Mouse (Mus musculus) CH12.LX (cell line): ENCODE data around the gene Slc52a3. TPM values are rescaled to one million over a fixed set of nuclear protein-coding genes. Genes with fewer than 3 reads are reported as not detected.

Source experiments
- DNase-seq: peaks from one replicate; pipeline ENCODE4 v3.0.0-alpha.2; 2013; ENCODE audit errors: extremely low read depth
- H3K27ac ChIP-seq: 2 replicates; pipeline ENCODE4 v1.5.1; 2012; ENCODE audit warnings: low read depth, mild to moderate bottlenecking, control low read depth, moderate library complexity; ENCODE audit not compliant: insufficient read depth
- H3K27me3 ChIP-seq: replicated peaks from 2 replicates; pipeline ENCODE3; 2012; ENCODE audit warnings: inconsistent platforms
- H3K36me3 ChIP-seq, 2 experiments: replicated peaks in 1 of 2; 2 replicates each; pipeline versions ENCODE3 to v1.6.1; 2012; ENCODE audit warnings: inconsistent platforms in 1 of 2, low read length in 1 of 2, mild to moderate bottlenecking in 1 of 2, mixed read lengths in 1 of 2, moderate library complexity in 1 of 2; ENCODE audit not compliant: control insufficient read depth in 1 of 2, insufficient read depth in 1 of 2
- H3K4me1 ChIP-seq, 2 experiments: 2 replicates each; pipeline ENCODE4 v1.6.1; 2012; ENCODE audit warnings: inconsistent platforms in 1 of 2, moderate library complexity in 1 of 2; ENCODE audit not compliant: insufficient read depth in 2 of 2, control insufficient read depth in 1 of 2
- H3K4me2 ChIP-seq: 2 replicates; pipeline ENCODE4 v1.6.1; 2012; ENCODE audit warnings: low read depth, mild to moderate bottlenecking, control low read depth; ENCODE audit not compliant: poor library complexity, insufficient read depth, severe bottlenecking
- H3K4me3 ChIP-seq, 3 experiments: fragments of 150-350 bp in 1 of 3; sonication (generic) in 1 of 3; replicated peaks in 1 of 3; 2 replicates each; pipeline versions ENCODE3 to v1.5.1; 2011 to 2012; ENCODE audit warnings: low read depth in 2 of 3, low read length in 2 of 3, mild to moderate bottlenecking in 2 of 3, moderate library complexity in 2 of 3, control low read depth in 1 of 3, improper control_type of control experiment in 1 of 3, inconsistent platforms in 1 of 3, mixed read lengths in 1 of 3; ENCODE audit not compliant: poor library complexity in 1 of 3
- H3K79me2 ChIP-seq: replicated peaks from 2 replicates; pipeline ENCODE4 v1.6.1; 2012; ENCODE audit warnings: mild to moderate bottlenecking, moderate library complexity; ENCODE audit not compliant: control insufficient read depth, poor library complexity, insufficient read depth, severe bottlenecking; ENCODE audit errors: extremely low read depth
- H3K9ac ChIP-seq: 2 replicates; pipeline ENCODE4 v1.6.1; 2012; ENCODE audit warnings: low read depth, mild to moderate bottlenecking, control low read depth, moderate library complexity; ENCODE audit not compliant: insufficient read depth
- H3K9me3 ChIP-seq: replicated peaks from 2 replicates; pipeline ENCODE3; 2012; ENCODE audit warnings: low read length, inconsistent platforms, mixed read lengths
- CHD2 ChIP-seq: IDR thresholded peaks from 2 replicates; pipeline ENCODE4 v1.6.1; 2011; ENCODE audit warnings: low read length, improper control_type of control experiment
- ELF1 ChIP-seq: IDR thresholded peaks from 2 replicates; pipeline ENCODE4 v1.6.1; 2014; ENCODE audit warnings: low read depth, mild to moderate bottlenecking, inconsistent platforms, low read length, improper control_type of control experiment
- EP300 ChIP-seq: IDR thresholded peaks from 2 replicates; pipeline ENCODE4 v1.6.1; 2011; ENCODE audit warnings: low read length, improper control_type of control experiment
- ETS1 ChIP-seq: conservative IDR thresholded peaks from 2 replicates; pipeline ENCODE4 v1.6.1; 2012; ENCODE audit warnings: low read depth, mild to moderate bottlenecking, inconsistent platforms, low read length, improper control_type of control experiment, moderate library complexity
- HCFC1 ChIP-seq: IDR thresholded peaks from 2 replicates; pipeline ENCODE4 v1.6.1; 2012; ENCODE audit warnings: low read depth, mild to moderate bottlenecking, inconsistent platforms, low read length, improper control_type of control experiment
- JUN ChIP-seq: IDR thresholded peaks from 2 replicates; pipeline ENCODE4 v1.6.1; 2011; ENCODE audit warnings: low read depth, mild to moderate bottlenecking, low read length, improper control_type of control experiment, moderate library complexity; ENCODE audit not compliant: insufficient read depth
- JUND ChIP-seq: conservative IDR thresholded peaks from 2 replicates; pipeline ENCODE4 v1.6.1; 2011; ENCODE audit warnings: low read depth, low read length, improper control_type of control experiment
- MAX ChIP-seq: IDR thresholded peaks from 2 replicates; pipeline ENCODE4 v1.6.1; 2011; ENCODE audit warnings: low read length, improper control_type of control experiment
- MAZ ChIP-seq: IDR thresholded peaks from 2 replicates; pipeline ENCODE4 v1.6.1; 2012; ENCODE audit warnings: low read depth, mild to moderate bottlenecking, inconsistent platforms, low read length, improper control_type of control experiment, moderate library complexity
- MEF2A ChIP-seq: IDR thresholded peaks from 2 replicates; pipeline ENCODE4 v1.6.1; 2014; ENCODE audit warnings: low read depth, mild to moderate bottlenecking, inconsistent platforms, low read length, improper control_type of control experiment, borderline replicate concordance
- MXI1 ChIP-seq: IDR thresholded peaks from 2 replicates; pipeline ENCODE4 v1.6.1; 2011; ENCODE audit warnings: mild to moderate bottlenecking, low read depth, low read length, improper control_type of control experiment
- MYC ChIP-seq: IDR thresholded peaks from 2 replicates; pipeline ENCODE4 v1.6.1; 2011; ENCODE audit warnings: low read depth, mild to moderate bottlenecking, improper control_type of control experiment, low read length
- NRF1 ChIP-seq: IDR thresholded peaks from 2 replicates; pipeline ENCODE4 v1.6.1; 2014; ENCODE audit warnings: low read depth, mild to moderate bottlenecking, inconsistent platforms, low read length, improper control_type of control experiment, moderate library complexity
- PAX5 ChIP-seq: IDR thresholded peaks from 2 replicates; pipeline ENCODE4 v1.6.1; 2012; ENCODE audit warnings: low read length, inconsistent platforms, mixed read lengths
- POLR2AphosphoS2 ChIP-seq: IDR thresholded peaks from 2 replicates; pipeline ENCODE4 v1.6.1; 2011; ENCODE audit warnings: low read depth, low read length, improper control_type of control experiment
- RAD21 ChIP-seq: IDR thresholded peaks from 2 replicates; pipeline ENCODE4 v1.6.1; 2011; ENCODE audit warnings: low read depth, mild to moderate bottlenecking, low read length, improper control_type of control experiment, moderate library complexity
- RCOR1 ChIP-seq: conservative IDR thresholded peaks from 2 replicates; pipeline ENCODE4 v1.6.1; 2012; ENCODE audit warnings: low read depth, mild to moderate bottlenecking, inconsistent platforms, low read length, improper control_type of control experiment
- TCF12 ChIP-seq: IDR thresholded peaks from 2 replicates; pipeline ENCODE4 v1.6.1; 2014; ENCODE audit warnings: low read depth, mild to moderate bottlenecking, inconsistent platforms, low read length, improper control_type of control experiment
- UBTF ChIP-seq: IDR thresholded peaks from 2 replicates; pipeline ENCODE4 v1.6.1; 2012; ENCODE audit warnings: low read depth, mild to moderate bottlenecking, inconsistent platforms, low read length, improper control_type of control experiment, moderate library complexity
- USF1 ChIP-seq: IDR thresholded peaks from 2 replicates; pipeline ENCODE4 v1.6.1; 2014; ENCODE audit warnings: low read depth, mild to moderate bottlenecking, inconsistent platforms, low read length, improper control_type of control experiment
- USF2 ChIP-seq: conservative IDR thresholded peaks from 2 replicates; pipeline ENCODE4 v1.6.1; 2011; ENCODE audit warnings: low read depth, low read length, improper control_type of control experiment
- ZC3H11A ChIP-seq: IDR thresholded peaks from 2 replicates; pipeline ENCODE4 v1.6.1; 2012; ENCODE audit warnings: low read depth, mild to moderate bottlenecking, inconsistent platforms, low read length, improper control_type of control experiment
- ZKSCAN1 ChIP-seq: IDR thresholded peaks from 2 replicates; pipeline ENCODE4 v1.6.1; 2012; ENCODE audit warnings: low read depth, inconsistent platforms, low read length, improper control_type of control experiment, borderline replicate concordance
- ZMIZ1 ChIP-seq: IDR thresholded peaks from 2 replicates; pipeline ENCODE4 v1.6.1; 2012; ENCODE audit warnings: low read depth, mild to moderate bottlenecking, inconsistent platforms, low read length, improper control_type of control experiment
- ZNF384 ChIP-seq: IDR thresholded peaks from 2 replicates; pipeline ENCODE4 v1.6.1; 2012; ENCODE audit warnings: low read depth, low read length, improper control_type of control experiment, inconsistent platforms
- dilution Hi-C: fragments of 300-500 bp; cut with MboI; formaldehyde crosslinking; loops from 2 replicates; pipeline ENCODE4 v1.14.3; 2020; ENCODE audit warnings: low sequenced_read_pairs; ENCODE audit not compliant: extremely low pct_unique_long_range_greater_than_20kb, extremely low pct_ligation_motif_present
- in situ Hi-C: fragments of 300-500 bp; cut with MboI; formaldehyde crosslinking; loops from 3 replicates; pipeline ENCODE4 v1.14.3; 2019; ENCODE audit warnings: low sequenced_read_pairs, low pct_ligation_motif_present, low pct_unique_long_range_greater_than_20kb, mixed read lengths
- polyA plus RNA-seq: library from polyadenylated mRNA; unstranded; fragments of >175 nt; gene quantifications from 2 replicates; pipeline ENCODE4 v1.2.1, GENCODE M21; 2012; ENCODE audit warnings: low read depth; ENCODE audit not compliant: insufficient read length
- total RNA-seq, 2 experiments: library from RNA; depleted of rRNA; stranded (reverse); fragments of 300-350 nt in 1 of 2; fragments of >200 nt in 1 of 2; gene quantifications; 2 replicates each; pipeline ENCODE4 v1.2.3; 2012 to 2014

The Slc52a3 gene
- total and polyA plus RNA-seq, 3 experiments = 0.17 to 0.55 TPM; not detected in 1

- H3K9ac ChIP-seq = no peak overlapping the region
- no peak for DNase-seq
- H3K79me2 ChIP-seq = no peaks in the 10 kb centered on the region; the same call in 1 of the 2 replicates
- no peak overlapping the region for H3K4me2 ChIP-seq
- dilution Hi-C loops (no loop called here), in situ Hi-C loops (no loop called here)
- H3K4me3 ChIP-seq = no peak overlapping the region
- no peaks in the 10 kb centered on the region for H3K36me3 ChIP-seq
- TF ChIP-seq MYC (peak; percentile 38; the same call in 1 of the 2 replicates), MAZ (no peak), ZNF384 (no peak), UBTF (no peak), NRF1 (no peak), HCFC1 (no peak), POLR2AphosphoS2 (no peak), EP300 (0 out of 2 replicates have a peak, but pooled peaks have one; percentile 50), PAX5 (no peak), ZMIZ1 (no peak), MAX (0 out of 2 replicates have a peak, but pooled peaks have one; percentile 52), JUND (no peak), RCOR1 (no peak), ZKSCAN1 (no peak), USF1 (no peak), JUN (no peak), USF2 (no peak), MXI1 (no peak)
- H3K4me1 ChIP-seq = peaks cover 13 to 41% of the 10 kb centered on the region in 2 experiments
- no peaks in the 10 kb centered on the region for H3K9me3 ChIP-seq
- H3K27me3 ChIP-seq = peaks cover 6% of the 10 kb centered on the region
- no peak overlapping the region for H3K27ac ChIP-seq
Measured at GRCm38 (mm10) chr2:151984019-151984418, 12.3 kb upstream of the Slc52a3 start.

DNA sequence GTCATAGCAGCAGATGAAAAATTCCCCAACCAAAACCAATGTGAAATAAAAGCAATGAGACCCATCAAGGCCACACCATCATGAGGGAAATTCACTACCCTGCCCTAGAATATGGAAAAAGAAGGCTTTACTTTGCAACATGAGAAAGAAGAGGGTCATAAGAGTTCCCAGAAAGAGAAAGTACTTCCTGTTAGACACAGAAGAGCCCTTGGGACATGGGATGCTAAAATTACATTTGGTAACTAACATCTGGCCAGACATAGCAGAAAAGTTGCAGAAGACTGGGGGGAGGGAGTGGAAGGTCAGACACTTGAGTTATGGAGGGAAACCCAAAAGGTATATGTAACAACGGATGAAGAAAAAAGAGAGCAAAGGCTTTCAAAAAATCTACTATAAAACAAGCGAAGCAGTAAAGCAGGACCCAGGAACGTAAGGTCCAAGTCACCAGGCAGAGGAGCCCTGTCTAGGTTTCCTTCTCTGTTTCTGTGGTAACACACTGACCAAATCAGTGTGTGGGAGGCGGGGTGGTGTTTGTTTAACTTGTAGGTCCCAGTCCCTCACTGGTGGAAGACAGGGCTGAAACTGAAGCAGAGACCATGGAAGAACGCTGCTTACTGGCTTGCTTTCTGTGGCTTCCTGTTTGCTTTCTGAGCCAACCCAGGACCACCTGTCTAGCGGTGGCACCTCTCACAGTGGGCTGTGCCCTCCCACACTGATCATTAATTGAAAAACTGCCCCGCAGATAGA lies 10.7 kb upstream of the Slc52a3 start:
- dilution Hi-C loops = no loop called here

More for the DNA sequence above, 10.7 kb upstream of the Slc52a3 start:
- Histone ChIP-seq H3K9ac (no peak overlapping the region), H3K4me3 (no peak overlapping the region), H3K79me2 (no peaks in the 10 kb centered on the region), H3K9me3 (no peaks in the 10 kb centered on the region), H3K27me3 (peaks cover 6% of the 10 kb centered on the region), H3K4me2 (peak overlapping the region; percentile 50; the same call in 1 of the 2 replicates), H3K4me1 (peaks cover 12 to 34% of the 10 kb centered on the region in 2 experiments), H3K27ac (no peak overlapping the region), H3K36me3 (no peaks in the 10 kb centered on the region)
- in situ Hi-C loops = no loop called here
- no peak for TF ChIP-seq ZC3H11A
- TF ChIP-seq MAZ = no peak
- TF ChIP-seq ETS1 = peak; percentile 71
- TF ChIP-seq POLR2AphosphoS2 = no peak
- TF ChIP-seq MEF2A = peak; percentile 78
- peak; percentile 51; the same call in 1 of the 2 replicates for TF ChIP-seq TCF12
- no peak for TF ChIP-seq MYC
- TF ChIP-seq CHD2 = no peak
- no peak for TF ChIP-seq ZNF384
- TF ChIP-seq ELF1 = no peak; the same call in 1 of the 2 replicates
- no peak for TF ChIP-seq RAD21
- no peak for TF ChIP-seq NRF1
- TF ChIP-seq, all 38 proteins: peak for 3
- DNase-seq = peak; percentile 45
